ENCODE assay signal across 8 mouse cellular contexts in genomic region chr8:4677265-4678217, GRCm38 (mm10).
A peak's percentile ranks its signal among the peaks of the same experiment; 100 is the strongest.
DNase-seq lines count a peak whose midpoint lies in the region; ATAC-seq lines count a peak whose summit lies in the region.

No protein-coding gene starts in this region.

- peak; percentile 98 for DNase-seq in MEL-GATA-1-ER (ENCODE audit: extremely low read depth, low read depth)
- DNase-seq in cerebellum, adult 8-10 months, result peak; percentile 99
- DNase-seq in forelimb bud, embryonic 11.5 days (ENCODE audit: low read depth, low spot score), result peak; percentile 98
- DNase-seq in layer of hippocampus, adult 9-10 months (ENCODE audit: low spot score), result peak; percentile 95
- DNase-seq in ovary, postnatal 10 days (ENCODE audit: low spot score), result peak; percentile 95
- peak; percentile 96 to 97 for DNase-seq in thymus, postnatal 10 days (ENCODE audit: low spot score in 2 of 2)

- no peaks in the 10 kb centered on the region; the same call in 1 of the 2 replicates for H3K9me3 ChIP-seq in lung, embryonic 16.5 days (ENCODE audit: control insufficient read depth, low read length)

- peak; percentile 84 to 85 for ATAC-seq in hematopoietic stem cell, adult 5-6 weeks (replicated peaks in 1 of 2; ENCODE audit: insufficient read depth in 1 of 2, low FRiP score in 2 of 2, low TSS enrichment in 1 of 2, low read depth in 1 of 2, poor library complexity in 2 of 2, severe bottlenecking in 2 of 2)
- peak; percentile 93 for ATAC-seq in lung, embryonic 16.5 days (ENCODE audit: low read depth)

- peak overlapping the region; percentile 65 for H3K4me2 ChIP-seq in lung, embryonic 16.5 days (ENCODE audit: low read depth, low read length)

- WGBS in lung, embryonic 16.5 days, result under 1% methylated on average over 71 of the region's 72 CpGs

- no peaks in the 10 kb centered on the region for H3K36me3 ChIP-seq in lung, embryonic 16.5 days (ENCODE audit: control insufficient read depth, insufficient read depth, low read length)

- no peaks in the 10 kb centered on the region for H3K27me3 ChIP-seq in lung, embryonic 16.5 days (ENCODE audit: control insufficient read depth, insufficient read depth, low read depth, low read length)

- peak overlapping the region; percentile 99 for H3K27ac ChIP-seq in lung, embryonic 16.5 days (ENCODE audit: low read length)

- H3K9ac ChIP-seq in lung, embryonic 16.5 days (ENCODE audit: low read length), result peak overlapping the region; percentile 86

- H3K4me1 ChIP-seq in lung, embryonic 16.5 days (replicated peaks; ENCODE audit: control insufficient read depth, insufficient read depth, low read length), result peaks cover 5% of the 10 kb centered on the region

- H3K4me3 ChIP-seq in lung, embryonic 16.5 days (ENCODE audit: low read length), result peak overlapping the region; percentile 69

Comparison
In these comparisons a context has a peak if more than half of its experiments do, and no peak if none do; other contexts are left out.
1. Peak in every context shown above with its lines: DNase-seq, ATAC-seq, H3K4me3 ChIP-seq and H3K27ac ChIP-seq.